Mouse (Mus musculus) left cerebral cortex, adult 8-10 months (tissue): ENCODE measurements around the gene Cxcl12. TPM values are rescaled to one million over a fixed set of nuclear protein-coding genes. Genes with fewer than 3 reads are reported as not detected.

ENCODE experiments used
- DNase-seq, 2 experiments: peaks; one replicate each; pipeline ENCODE4 v3.0.0; 2022; ENCODE audit warnings: low spot score in 2 of 2
- total RNA-seq, 4 experiments: library from RNA; stranded (reverse); gene quantifications; 2 replicates each; pipeline ENCODE4 v1.2.4; 2022

Cxcl12 gene
- total RNA-seq, 4 experiments from 2014 or later = 43.8 to 56.7 (median 51.1) TPM

DNA sequence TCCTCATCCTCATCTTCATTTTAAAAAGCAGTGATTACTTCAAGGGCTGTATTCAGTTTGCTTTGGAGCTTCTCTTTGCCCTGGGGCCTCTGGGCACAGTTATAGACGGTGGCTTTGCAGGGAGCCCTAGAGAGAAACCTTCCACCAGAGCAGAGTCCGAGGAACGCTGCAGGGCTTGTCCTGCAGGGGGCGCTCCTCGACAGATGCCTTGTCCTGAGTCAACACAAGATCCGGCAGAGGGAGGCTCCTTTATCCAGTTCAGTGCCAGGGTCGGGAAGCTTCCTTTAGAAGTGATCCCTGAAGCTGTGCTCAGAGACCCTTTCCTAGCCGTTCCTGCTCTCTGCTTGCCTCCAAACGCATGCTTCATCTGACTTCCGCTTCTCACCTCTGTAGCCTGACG, 5.5 kb downstream of the Cxcl12 start:
- peak in 1 of 2 experiments; percentile 75 for DNase-seq

DNA sequence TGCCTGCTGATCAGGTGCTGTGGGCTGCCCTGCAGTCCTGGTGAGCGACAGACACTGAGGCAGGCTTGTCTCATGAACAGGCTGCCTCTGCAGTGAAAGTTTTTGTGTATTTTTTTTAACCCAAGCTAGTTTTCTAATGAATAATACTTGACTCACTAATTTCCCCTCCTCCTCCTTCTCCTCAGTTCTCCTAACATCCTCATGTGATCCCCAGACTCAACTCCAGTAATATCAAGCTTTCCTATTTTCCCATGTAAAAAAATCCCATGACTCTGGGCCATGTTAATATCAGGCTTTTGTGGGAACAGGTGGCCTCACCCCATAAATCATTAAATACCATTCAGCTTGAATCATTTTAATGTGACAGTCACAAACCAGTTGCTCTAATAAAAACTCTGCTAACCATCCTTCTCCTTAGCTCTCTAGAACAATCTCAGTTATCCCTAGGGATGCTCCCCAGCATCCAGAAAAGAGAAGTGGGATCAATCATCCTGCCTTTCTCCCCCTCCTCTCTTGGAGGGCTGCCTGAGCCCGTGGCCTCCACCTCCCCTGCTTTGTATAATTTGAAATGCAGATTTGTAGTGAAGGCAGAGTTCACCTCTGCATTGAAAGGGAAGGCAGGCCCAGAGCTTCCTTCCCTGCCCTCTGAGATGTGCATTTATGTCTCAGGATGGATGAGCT, 6.9 kb downstream of the Cxcl12 start:
- DNase-seq = no peak

DNA sequence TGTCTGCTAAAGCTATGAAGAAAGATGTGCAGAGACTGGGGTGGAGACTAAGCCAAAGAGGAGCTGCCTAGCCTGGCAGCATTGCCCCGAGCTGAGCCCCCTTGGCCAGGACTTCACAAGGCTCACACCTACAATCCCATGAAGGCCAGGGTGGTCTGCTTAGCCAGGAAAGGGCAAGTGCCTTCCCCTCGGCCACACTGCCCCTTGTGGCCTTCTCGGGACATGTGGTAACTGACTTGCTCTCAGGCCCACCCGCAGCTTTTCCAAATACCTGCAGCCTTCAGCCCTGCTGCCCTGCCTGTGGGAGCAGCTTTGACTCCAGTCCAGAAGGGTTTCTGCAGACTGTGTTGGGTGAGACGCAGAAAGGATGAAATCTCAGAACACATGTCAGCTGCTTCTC, 8.1 kb downstream of the Cxcl12 start:
- no peak for DNase-seq

DNA sequence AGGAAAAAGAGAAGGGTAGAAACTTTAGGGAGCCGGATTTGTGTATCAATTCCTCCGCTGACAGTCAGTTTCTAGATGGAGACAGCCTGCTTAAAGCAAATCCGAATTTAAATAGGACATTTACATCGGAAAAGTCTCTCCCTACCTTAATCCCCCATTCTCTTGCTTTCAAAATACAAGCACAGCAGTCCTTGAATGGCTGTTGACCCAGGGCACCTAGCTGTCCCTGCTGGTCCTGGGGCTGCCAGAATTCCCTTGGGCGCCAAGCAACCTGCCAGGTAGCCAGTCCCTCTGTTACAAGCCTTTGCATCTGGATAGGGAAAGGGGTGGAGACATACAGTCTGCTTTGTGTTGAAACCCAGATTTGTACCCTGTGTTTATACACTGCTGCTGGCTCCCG, 12.0 kb downstream of the Cxcl12 start:
- DNase-seq = no peak

DNA sequence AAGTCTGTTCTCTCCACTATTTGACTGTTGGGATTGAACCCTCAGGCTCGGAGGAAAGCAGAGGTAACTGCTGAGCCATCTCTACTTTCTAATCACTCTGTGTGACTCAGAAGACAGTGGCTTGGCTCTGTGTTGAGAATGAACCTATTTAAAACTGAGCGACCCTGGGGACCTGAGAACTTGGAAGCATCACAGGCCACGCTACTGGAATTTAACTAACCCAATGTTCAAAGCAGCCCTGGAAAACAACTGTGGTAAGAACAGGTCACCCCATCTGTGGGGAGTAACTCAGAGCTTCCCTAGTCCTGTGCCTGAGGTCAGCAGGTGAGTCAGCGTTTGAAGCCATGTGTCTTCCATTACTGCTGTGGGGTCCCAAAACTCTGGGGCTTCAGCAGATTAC, 17.0 kb downstream of the Cxcl12 start:
- no peak for DNase-seq

DNA sequence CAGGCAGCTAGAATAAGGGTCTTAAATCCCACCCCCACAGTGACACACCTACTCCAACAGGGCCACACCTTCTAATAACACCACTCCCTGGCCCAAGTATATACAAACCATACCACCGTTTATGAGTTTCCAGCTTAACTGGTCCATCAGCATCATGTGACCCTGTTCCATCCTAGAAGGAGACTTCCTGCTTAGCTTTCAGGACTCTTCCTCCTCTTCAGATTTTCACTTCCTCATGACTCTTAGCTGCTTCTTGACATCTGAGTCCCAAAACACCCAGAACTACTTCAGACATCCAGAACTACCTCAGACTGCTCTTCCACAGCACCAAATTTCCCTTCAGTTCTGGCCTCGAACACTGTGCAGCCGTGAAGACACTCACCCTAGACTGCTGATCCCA, 22.1 kb downstream of the Cxcl12 start:
- DNase-seq = no peak

GRCm38 (mm10) chr6:117191741-117192140, 23.4 kb downstream of the Cxcl12 start:
- DNase-seq = no peak

DNA sequence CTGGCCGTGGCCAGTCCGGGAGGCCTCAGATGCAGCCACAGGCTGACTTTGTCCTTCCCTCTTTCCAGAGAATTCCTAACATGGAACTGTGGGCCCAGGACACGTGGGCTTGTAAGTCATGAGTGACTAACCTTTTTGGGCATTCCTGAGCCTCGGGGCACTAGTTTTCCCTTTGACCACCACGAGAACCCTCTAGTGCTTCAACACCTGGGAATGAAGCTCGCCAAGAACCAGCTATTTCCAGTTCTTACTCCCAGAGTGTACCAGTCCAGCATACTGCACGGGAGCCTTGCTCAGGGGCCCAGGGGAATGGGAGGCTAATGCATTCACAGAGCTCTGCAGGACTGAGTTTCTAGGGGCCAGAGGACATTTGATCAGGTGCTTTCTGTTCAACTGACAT, 24.3 kb downstream of the Cxcl12 start:
- DNase-seq = no peak

- DNase-seq = no peak
Measured at GRCm38 (mm10) chr6:117195270-117195669, 26.9 kb downstream of the Cxcl12 start.

- no peak for DNase-seq
Measured at GRCm38 (mm10) chr6:117198871-117199270, 30.5 kb downstream of the Cxcl12 start.

DNA sequence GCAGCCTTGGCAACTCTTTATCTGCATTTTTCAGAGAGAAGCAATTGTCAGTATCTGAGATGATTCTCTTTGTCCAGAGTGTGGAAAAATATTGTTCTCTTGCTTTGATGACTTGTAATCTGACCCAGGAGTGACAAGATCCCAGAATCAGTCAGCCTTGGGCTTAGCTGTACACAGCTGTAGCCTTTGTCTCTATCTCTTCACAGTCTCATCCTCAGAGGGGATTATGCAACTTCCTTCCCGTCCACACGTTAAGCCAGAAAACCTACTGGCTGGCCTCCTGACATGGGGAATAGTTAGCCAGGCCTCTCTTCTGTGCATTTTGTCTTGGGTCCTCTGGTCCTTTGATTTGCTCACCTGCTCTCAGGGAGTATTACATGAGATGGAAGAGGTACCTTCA, 31.4 kb downstream of the Cxcl12 start:
- DNase-seq = no peak

DNA sequence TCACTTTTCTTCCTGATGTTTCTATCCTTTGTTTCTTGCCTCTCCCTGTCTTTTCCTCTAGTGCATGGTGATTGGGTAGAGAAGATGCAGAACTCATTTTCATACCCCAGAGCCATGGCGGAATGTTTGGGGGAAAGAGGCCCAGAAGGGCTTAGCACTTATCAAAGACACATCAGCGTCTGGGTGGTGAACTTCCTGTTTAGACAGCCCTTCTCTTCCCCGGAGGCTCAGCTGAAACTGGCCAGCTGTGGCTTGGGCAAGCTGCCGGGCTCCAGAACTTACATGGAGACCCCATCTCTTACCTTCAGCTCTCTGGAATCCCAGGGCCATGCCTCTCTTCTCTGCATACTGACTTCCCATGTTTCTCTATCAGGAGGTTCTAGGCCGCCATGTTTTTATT, 32.6 kb downstream of the Cxcl12 start:
- no peak for DNase-seq

- DNase-seq = no peak
Measured at GRCm38 (mm10) chr6:117201396-117201795, 33.1 kb downstream of the Cxcl12 start.

- DNase-seq = no peak
Measured at GRCm38 (mm10) chr6:117201859-117202258, 33.5 kb downstream of the Cxcl12 start.

- no peak for DNase-seq
Measured at GRCm38 (mm10) chr6:117202856-117203400, 34.6 kb downstream of the Cxcl12 start.

DNA sequence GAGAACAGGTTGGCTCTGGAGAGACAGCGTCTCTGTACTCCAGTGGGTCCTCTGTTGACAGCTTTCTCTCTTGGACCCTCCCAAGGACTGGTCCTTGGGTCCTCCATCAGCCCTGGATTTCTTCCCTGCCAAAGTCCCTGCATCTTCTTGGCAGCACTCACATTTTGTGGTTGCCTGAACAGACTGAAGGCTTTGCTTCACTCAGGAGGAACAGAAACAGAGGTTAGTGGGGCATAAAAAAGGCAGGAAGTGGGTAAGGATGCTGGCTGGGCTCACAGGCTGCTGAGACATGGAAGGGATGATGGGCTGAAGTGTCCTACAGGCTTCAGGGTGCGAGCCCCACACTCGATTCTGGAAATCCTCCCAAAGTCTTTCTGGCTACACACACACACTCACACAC, 35.8 kb downstream of the Cxcl12 start:
- no peak for DNase-seq

- no peak for DNase-seq
Measured at GRCm38 (mm10) chr6:117206834-117207233, 38.5 kb downstream of the Cxcl12 start.

DNA sequence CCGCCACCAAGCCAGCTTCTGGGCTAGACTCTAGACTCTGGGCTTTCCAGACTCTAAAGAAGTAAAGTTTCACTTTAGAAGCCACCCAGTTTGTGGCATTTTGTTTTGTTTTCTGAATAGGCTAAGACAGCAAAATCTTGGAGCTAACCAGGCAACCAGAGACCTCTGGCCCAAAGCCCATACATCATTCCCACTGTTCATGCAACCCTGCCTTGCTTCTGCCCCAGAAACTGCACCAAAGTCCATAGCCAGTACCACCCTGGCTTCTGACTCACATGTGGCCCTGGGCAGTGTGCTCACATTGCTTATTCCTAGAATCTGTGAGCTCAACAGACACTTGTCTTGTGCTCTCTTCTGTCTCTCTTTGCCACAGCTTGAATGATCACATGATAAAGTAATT, 39.0 kb downstream of the Cxcl12 start:
- DNase-seq = no peak

GRCm38 (mm10) chr6:117210086-117210485, 41.8 kb downstream of the Cxcl12 start:
- no peak for DNase-seq

DNA sequence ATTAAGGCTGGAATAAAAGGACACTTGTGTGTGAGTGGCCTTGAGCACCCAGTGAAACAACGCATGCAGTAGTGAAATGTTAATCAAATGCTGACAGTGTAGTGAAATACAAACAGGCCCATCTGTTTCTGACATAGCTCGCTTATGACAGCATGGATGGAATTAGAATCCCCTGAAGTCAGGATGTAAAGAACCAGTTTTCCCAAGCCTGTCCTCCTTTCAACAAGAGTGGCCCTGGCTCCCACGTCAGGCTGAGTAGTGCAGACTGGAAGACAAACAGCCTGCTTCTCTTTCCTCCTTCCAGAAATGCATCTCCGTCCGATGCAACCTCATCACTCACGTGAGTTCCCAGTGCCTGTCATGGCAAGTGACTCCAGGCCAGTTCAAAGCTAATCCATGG, 42.2 kb downstream of the Cxcl12 start:
- DNase-seq = no peak

DNA sequence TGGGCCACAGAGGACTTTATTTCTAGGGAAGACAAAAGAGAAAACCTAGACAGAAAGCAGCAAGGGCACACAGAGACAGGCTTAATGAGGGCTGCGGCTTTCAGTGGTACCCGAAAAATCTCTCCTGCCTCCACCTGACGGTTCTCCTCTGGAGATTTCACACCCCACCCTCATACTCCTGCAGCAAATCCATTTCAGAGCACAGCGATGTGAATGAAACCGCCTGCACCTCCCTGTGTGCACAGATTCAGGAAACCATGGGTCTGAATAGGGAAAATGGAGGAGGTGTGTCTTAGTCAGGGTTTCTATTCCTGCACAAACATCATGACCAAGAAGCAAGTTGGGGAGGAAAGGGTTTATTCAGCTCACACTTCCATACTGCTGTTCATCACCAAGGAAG, 46.2 kb downstream of the Cxcl12 start:
- DNase-seq = peak in 1 of 2 experiments; percentile 52

DNA sequence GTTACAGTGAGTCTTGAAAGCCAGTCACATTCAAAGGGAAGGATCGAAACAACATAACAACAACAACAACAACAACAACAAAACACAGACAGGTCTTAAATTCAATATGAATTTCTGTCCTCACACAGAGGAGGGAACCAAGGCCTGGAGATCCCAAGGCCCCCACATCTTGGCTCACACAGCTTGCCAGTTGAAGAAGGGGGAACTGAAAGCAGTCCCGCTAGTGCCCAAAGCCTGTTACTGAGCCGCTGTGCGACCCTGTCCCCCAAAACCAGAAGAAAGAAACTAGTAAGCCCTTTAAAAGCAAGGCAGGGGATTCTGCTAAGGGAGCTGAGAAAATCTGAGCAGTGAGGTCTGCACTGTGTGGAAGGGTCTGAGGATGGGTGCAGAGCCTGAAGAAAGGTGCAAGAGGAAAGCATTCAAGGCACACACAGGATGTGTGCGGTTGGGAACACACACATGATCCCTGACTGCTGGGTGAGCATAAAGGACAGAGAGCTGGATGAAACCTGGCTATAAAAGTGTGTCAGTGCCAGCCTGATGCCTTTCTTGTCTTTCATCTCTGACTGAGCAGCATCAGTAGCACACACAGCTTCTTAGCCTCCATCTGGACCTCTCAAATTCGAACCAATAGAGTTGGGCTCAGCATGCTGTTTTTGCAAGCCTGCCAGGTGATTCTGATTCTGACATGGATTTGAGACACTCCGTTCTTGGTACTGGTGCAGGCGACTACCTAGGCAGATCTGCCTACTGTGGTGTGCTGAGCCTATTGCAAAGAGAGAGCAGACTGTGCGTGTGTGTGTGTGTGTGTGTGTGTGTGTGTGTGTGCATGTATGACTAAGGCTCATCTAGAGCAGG, 50.3 kb downstream of the Cxcl12 start:
- peak in 1 of 2 experiments; percentile 35 for DNase-seq

DNA sequence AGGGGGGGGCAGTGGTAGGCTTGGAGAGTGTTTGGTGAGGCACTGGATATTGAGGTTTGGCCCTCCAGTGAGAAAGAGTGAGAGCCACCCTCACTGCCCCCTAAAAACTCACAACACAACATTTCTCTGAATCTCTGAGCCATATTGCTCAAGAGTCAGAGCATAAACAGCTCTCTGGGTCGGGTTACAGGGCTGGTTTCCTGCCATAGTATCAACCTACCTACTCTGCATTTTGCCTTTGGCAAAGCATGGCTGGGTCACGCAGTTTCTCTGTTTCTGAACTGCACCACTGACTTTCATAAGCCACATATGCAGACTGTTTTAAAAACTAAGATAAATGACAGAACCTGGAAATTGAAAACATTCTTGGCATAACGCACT, 51.0 kb downstream of the Cxcl12 start:
- DNase-seq = no peak
